Mouse (Mus musculus): Measurements from ENCODE around the gene Cep131. TPM values are rescaled to one million over a fixed set of nuclear protein-coding genes. Genes with fewer than 3 reads are reported as not detected.

Gene Cep131
- polyA plus RNA-seq, 1 experiment from 2014 or later, result 12.0 TPM

GRCm38 (mm10) chr11:120034306-120034705, 52.3 kb downstream of the Cep131 start:
- no peaks in the 10 kb centered on the region for H3K27me3 ChIP-seq (replicated peaks; ENCODE audit: control insufficient read depth, insufficient read depth, low read length)
- WGBS, result 34% methylated on average over 3 of the region's 3 CpGs

GRCm38 (mm10) chr11:120033473-120033872, 53.2 kb downstream of the Cep131 start:
- ATAC-seq, result no peak
- Histone ChIP-seq H3K4me2 (ENCODE audit: low read depth, low read length) (no peak overlapping the region), H3K4me3 (ENCODE audit: low read length) (no peak overlapping the region), H3K27me3 (replicated peaks; ENCODE audit: control insufficient read depth, insufficient read depth, low read length) (no peaks in the 10 kb centered on the region), H3K9me3 (ENCODE audit: control insufficient read depth, low read length) (no peaks in the 10 kb centered on the region), H3K27ac (ENCODE audit: low read length) (peak overlapping the region; percentile 39), H3K4me1 (ENCODE audit: control insufficient read depth, insufficient read depth, low read length) (peaks cover 24% of the 10 kb centered on the region), H3K36me3 (ENCODE audit: control insufficient read depth, insufficient read depth, low read length) (no peaks in the 10 kb centered on the region), H3K9ac (ENCODE audit: low read depth, low read length) (no peak overlapping the region)
- WGBS, result 79% methylated on average over 3 of the region's 3 CpGs

More at GRCm38 (mm10) chr11:120034306-120034705, 52.3 kb downstream of the Cep131 start:
- peak overlapping the region; percentile 63 for H3K27ac ChIP-seq (ENCODE audit: low read length)
- peaks cover 24% of the 10 kb centered on the region for H3K4me1 ChIP-seq (ENCODE audit: control insufficient read depth, insufficient read depth, low read length)
- no peaks in the 10 kb centered on the region for H3K36me3 ChIP-seq (ENCODE audit: control insufficient read depth, insufficient read depth, low read length)
- H3K9me3 ChIP-seq (ENCODE audit: control insufficient read depth, low read length), result no peaks in the 10 kb centered on the region
- H3K4me2 ChIP-seq (ENCODE audit: low read depth, low read length), result no peak overlapping the region
- no peak for ATAC-seq
- no peak overlapping the region for H3K4me3 ChIP-seq (ENCODE audit: low read length)
- no peak overlapping the region for H3K9ac ChIP-seq (ENCODE audit: low read depth, low read length)

- WGBS, result 38% methylated on average over 8 of the region's 8 CpGs
Observed at GRCm38 (mm10) chr11:120032052-120032451, 54.6 kb downstream of the Cep131 start.

GRCm38 (mm10) chr11:120030145-120030901, 56.3 kb downstream of the Cep131 start:
- Histone ChIP-seq H3K4me1 (ENCODE audit: control insufficient read depth, insufficient read depth, low read length) (peaks cover 28% of the 10 kb centered on the region), H3K27ac (ENCODE audit: low read length) (no peak overlapping the region), H3K9me3 (ENCODE audit: control insufficient read depth, low read length) (no peaks in the 10 kb centered on the region), H3K4me2 (ENCODE audit: low read depth, low read length) (no peak overlapping the region), H3K9ac (ENCODE audit: low read depth, low read length) (0 out of 2 replicates have a peak overlapping the region, but pooled peaks have one; percentile 10), H3K36me3 (ENCODE audit: control insufficient read depth, insufficient read depth, low read length) (no peaks in the 10 kb centered on the region), H3K4me3 (ENCODE audit: low read length) (no peak overlapping the region), H3K27me3 (replicated peaks; ENCODE audit: control insufficient read depth, insufficient read depth, low read length) (no peaks in the 10 kb centered on the region)
- 25% methylated on average over 10 of the region's 10 CpGs for WGBS
- peak; percentile 29; the same call in 1 of the 2 replicates for ATAC-seq

More at GRCm38 (mm10) chr11:120032052-120032451, 54.6 kb downstream of the Cep131 start:
- no peaks in the 10 kb centered on the region for H3K9me3 ChIP-seq (ENCODE audit: control insufficient read depth, low read length)
- H3K4me1 ChIP-seq (ENCODE audit: control insufficient read depth, insufficient read depth, low read length), result peaks cover 28% of the 10 kb centered on the region
- H3K4me3 ChIP-seq (ENCODE audit: low read length), result no peak overlapping the region
- no peaks in the 10 kb centered on the region for H3K36me3 ChIP-seq (ENCODE audit: control insufficient read depth, insufficient read depth, low read length)
- ATAC-seq, result no peak; the same call in 1 of the 2 replicates
- H3K27ac ChIP-seq (ENCODE audit: low read length), result peak overlapping the region; percentile 39
- 0 out of 2 replicates have a peak overlapping the region, but pooled peaks have one; percentile 24 for H3K9ac ChIP-seq (ENCODE audit: low read depth, low read length)
- H3K27me3 ChIP-seq (replicated peaks; ENCODE audit: control insufficient read depth, insufficient read depth, low read length), result no peaks in the 10 kb centered on the region
- H3K4me2 ChIP-seq (ENCODE audit: low read depth, low read length), result no peak overlapping the region

GRCm38 (mm10) chr11:120029431-120030144, 57.0 kb downstream of the Cep131 start:
- H3K4me1 ChIP-seq (ENCODE audit: control insufficient read depth, insufficient read depth, low read length), result peaks cover 28% of the 10 kb centered on the region
- H3K9me3 ChIP-seq (ENCODE audit: control insufficient read depth, low read length), result no peaks in the 10 kb centered on the region
- no peaks in the 10 kb centered on the region for H3K27me3 ChIP-seq (replicated peaks; ENCODE audit: control insufficient read depth, insufficient read depth, low read length)
- H3K9ac ChIP-seq (ENCODE audit: low read depth, low read length), result 0 out of 2 replicates have a peak overlapping the region, but pooled peaks have one; percentile 10
- H3K4me3 ChIP-seq (ENCODE audit: low read length), result no peak overlapping the region
- WGBS, result 36% methylated on average over 9 of the region's 9 CpGs
- H3K4me2 ChIP-seq (ENCODE audit: low read depth, low read length), result no peak overlapping the region
- no peaks in the 10 kb centered on the region for H3K36me3 ChIP-seq (ENCODE audit: control insufficient read depth, insufficient read depth, low read length)
- no peak overlapping the region for H3K27ac ChIP-seq (ENCODE audit: low read length)
- peak; percentile 12; the same call in 1 of the 2 replicates for ATAC-seq

- WGBS, result 43% methylated on average over 18 of the region's 18 CpGs
- H3K27ac ChIP-seq (ENCODE audit: low read length), result peak overlapping the region; percentile 33; the same call in 1 of the 2 replicates
- peak; percentile 87 for ATAC-seq
Observed at GRCm38 (mm10) chr11:120028319-120029092, 58.1 kb downstream of the Cep131 start.

GRCm38 (mm10) chr11:120026941-120027340, 59.7 kb downstream of the Cep131 start:
- Histone ChIP-seq H3K9ac (ENCODE audit: low read depth, low read length) (no peak overlapping the region), H3K27ac (ENCODE audit: low read length) (no peak overlapping the region), H3K9me3 (ENCODE audit: control insufficient read depth, low read length) (no peaks in the 10 kb centered on the region), H3K36me3 (ENCODE audit: control insufficient read depth, insufficient read depth, low read length) (no peaks in the 10 kb centered on the region), H3K4me2 (ENCODE audit: low read depth, low read length) (no peak overlapping the region), H3K27me3 (replicated peaks; ENCODE audit: control insufficient read depth, insufficient read depth, low read length) (no peaks in the 10 kb centered on the region), H3K4me1 (ENCODE audit: control insufficient read depth, insufficient read depth, low read length) (peaks cover 16% of the 10 kb centered on the region), H3K4me3 (ENCODE audit: low read length) (no peak overlapping the region)
- no peak for ATAC-seq
- 83% methylated on average over 3 of the region's 3 CpGs for WGBS

More at GRCm38 (mm10) chr11:120028319-120029092, 58.1 kb downstream of the Cep131 start:
- Histone ChIP-seq H3K27me3 (replicated peaks; ENCODE audit: control insufficient read depth, insufficient read depth, low read length) (no peaks in the 10 kb centered on the region), H3K4me1 (ENCODE audit: control insufficient read depth, insufficient read depth, low read length) (peaks cover 26% of the 10 kb centered on the region), H3K9me3 (ENCODE audit: control insufficient read depth, low read length) (no peaks in the 10 kb centered on the region), H3K36me3 (ENCODE audit: control insufficient read depth, insufficient read depth, low read length) (no peaks in the 10 kb centered on the region), H3K9ac (ENCODE audit: low read depth, low read length) (peak overlapping the region; percentile 2; the same call in 1 of the 2 replicates), H3K4me2 (ENCODE audit: low read depth, low read length) (no peak overlapping the region), H3K4me3 (ENCODE audit: low read length) (no peak overlapping the region)

GRCm38 (mm10) chr11:120022841-120023240, 63.8 kb downstream of the Cep131 start:
- H3K4me3 ChIP-seq (ENCODE audit: low read length), result no peak overlapping the region
- no peak overlapping the region for H3K27ac ChIP-seq (ENCODE audit: low read length)
- ATAC-seq, result no peak
- H3K4me2 ChIP-seq (ENCODE audit: low read depth, low read length), result no peak overlapping the region
- no peaks in the 10 kb centered on the region for H3K27me3 ChIP-seq (replicated peaks; ENCODE audit: control insufficient read depth, insufficient read depth, low read length)
- WGBS, result 64% methylated on average over 12 of the region's 12 CpGs
- H3K9me3 ChIP-seq (ENCODE audit: control insufficient read depth, low read length), result no peaks in the 10 kb centered on the region
- H3K9ac ChIP-seq (ENCODE audit: low read depth, low read length), result no peak overlapping the region
- H3K36me3 ChIP-seq (ENCODE audit: control insufficient read depth, insufficient read depth, low read length), result no peaks in the 10 kb centered on the region
- no peaks in the 10 kb centered on the region for H3K4me1 ChIP-seq (ENCODE audit: control insufficient read depth, insufficient read depth, low read length)

GRCm38 (mm10) chr11:120022216-120022615, 64.4 kb downstream of the Cep131 start:
- H3K27me3 ChIP-seq (replicated peaks; ENCODE audit: control insufficient read depth, insufficient read depth, low read length), result no peaks in the 10 kb centered on the region
- H3K4me2 ChIP-seq (ENCODE audit: low read depth, low read length), result no peak overlapping the region
- H3K9ac ChIP-seq (ENCODE audit: low read depth, low read length), result no peak overlapping the region
- H3K27ac ChIP-seq (ENCODE audit: low read length), result no peak overlapping the region
- no peaks in the 10 kb centered on the region for H3K4me1 ChIP-seq (ENCODE audit: control insufficient read depth, insufficient read depth, low read length)
- no peaks in the 10 kb centered on the region for H3K36me3 ChIP-seq (ENCODE audit: control insufficient read depth, insufficient read depth, low read length)
- WGBS, result 64% methylated on average over 8 of the region's 8 CpGs
- no peak for ATAC-seq
- H3K4me3 ChIP-seq (ENCODE audit: low read length), result no peak overlapping the region
- H3K9me3 ChIP-seq (ENCODE audit: control insufficient read depth, low read length), result no peaks in the 10 kb centered on the region
